Mouse (Mus musculus): Measurements from ENCODE around the gene Ankrd44.

DNA sequence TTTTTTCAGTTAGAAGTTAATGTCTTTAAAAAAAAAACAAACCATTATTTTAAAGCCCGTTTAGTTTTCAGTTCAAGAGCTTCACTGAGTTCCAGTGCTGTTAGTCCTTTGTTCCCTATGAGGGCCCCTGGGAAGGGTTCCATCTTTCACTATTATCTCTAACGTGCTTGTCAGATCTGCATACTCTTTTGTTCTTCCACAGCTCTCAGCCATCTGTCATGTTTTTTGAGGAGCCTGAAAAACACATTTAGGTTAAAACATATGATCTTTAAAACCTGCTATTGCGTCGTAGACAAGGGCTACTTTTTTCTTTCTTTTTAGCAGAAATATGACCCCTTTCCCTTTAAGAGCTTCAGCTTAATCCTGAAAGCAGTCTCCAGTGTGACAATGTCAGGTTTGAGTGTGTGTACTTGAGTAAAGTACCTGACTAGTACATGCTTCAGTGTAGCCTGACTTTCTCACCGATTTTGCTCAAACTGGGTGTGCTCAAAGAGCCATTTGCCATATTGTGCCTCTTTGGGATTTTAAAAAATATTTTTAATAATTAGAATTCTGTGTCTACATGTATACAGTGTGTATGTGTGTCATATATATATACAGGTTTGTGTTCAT, 285.9 kb downstream of the Ankrd44 start:
- no peak for TF ChIP-seq HCFC1 (IDR thresholded peaks at IDR 0.05; ENCODE audit: borderline replicate concordance, insufficient read depth, low read length)
- no peak for TF ChIP-seq MAFK (IDR thresholded peaks at IDR 0.05; ENCODE audit: insufficient read depth, low read depth, low read length)
- no peak for TF ChIP-seq ZC3H11A (IDR thresholded peaks at IDR 0.05; ENCODE audit: borderline replicate concordance, low read depth, low read length)
- TF ChIP-seq ZNF384 (IDR thresholded peaks at IDR 0.05; ENCODE audit: low read depth, low read length), result no peak

All from ES-E14 (cell line).